Mouse (Mus musculus) E14TG2a.4 (cell line): ENCODE data around the gene Pigz.

Experiments
- CTCF ChIP-seq: conservative IDR thresholded peaks from 2 replicates; pipeline ENCODE4 v1.5.1; 2014; ENCODE audit warnings: low read length
- POU5F1 ChIP-seq: IDR thresholded peaks from 2 replicates; pipeline ENCODE4 v1.6.1; 2014; ENCODE audit warnings: low read length, borderline replicate concordance

DNA sequence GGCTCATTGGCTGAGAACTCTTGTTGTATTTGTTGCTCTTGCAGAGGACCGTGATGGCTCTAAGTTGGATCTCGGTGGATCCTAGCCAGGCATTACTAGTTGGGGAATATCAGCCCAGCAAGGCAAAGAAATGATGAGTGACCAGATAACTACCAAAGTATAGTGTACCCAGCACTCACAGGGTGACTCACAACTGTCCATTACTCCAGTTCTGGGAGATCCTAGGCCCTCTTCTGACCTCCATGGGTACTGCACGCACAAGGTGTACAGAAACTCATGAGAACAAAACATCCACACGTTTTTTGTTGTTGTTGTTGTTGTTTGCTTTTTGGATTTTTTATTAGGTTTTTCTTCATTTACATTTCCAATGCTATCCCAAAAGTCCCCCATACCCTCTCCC lies 2.9 kb downstream of the Pigz start:
- TF ChIP-seq CTCF (peak; percentile 35), POU5F1 (no peak)
